Mouse (Mus musculus): ENCODE results near the gene Rcn2.

Rcn2 gene

GRCm38 (mm10) chr9:56079587-56079986, 37.9 kb downstream of the Rcn2 start:
- POLR2A ChIA-PET, result interaction anchor here in 2 of 4 experiments (1.5 to 2.5 kb wide), 3 partner anchors 10 to 38 kb away, joined by 3 to 8 read pairs (median 6); partner anchors contain the start of genes Pstpip1 (in 1 of the 2) and Rcn2 (in 1 of the 2)
- CTCF ChIA-PET, result interaction anchor here in 2 of 4 experiments (0.5 to 0.7 kb wide), 2 partner anchors 120 to 540 kb away, joined by 3 to 12 read pairs; no protein-coding TSS in a partner anchor

- ChIA-PET CTCF (interaction anchor here in 1 of 4 experiments (0.6 kb wide), 1 partner anchor 127 kb away, joined by 3 read pairs; no protein-coding TSS in a partner anchor), POLR2A (interaction anchor here in 2 of 4 experiments (1.2 to 5.8 kb wide), 3 partner anchors 11 to 44 kb away, joined by 3 to 29 read pairs (median 4); partner anchors contain the start of gene Rcn2 (in 1 of the 2))
Observed at GRCm38 (mm10) chr9:56086524-56086923, 44.9 kb downstream of the Rcn2 start.

GRCm38 (mm10) chr9:56089778-56090520, 48.3 kb downstream of the Rcn2 start, which contains the start of gene Pstpip1:
Pstpip1 (plus strand) TSS chr9:56089962.
- ChIA-PET CTCF (interaction anchor here in 3 of 4 experiments (0.6 to 3.2 kb wide), 12 partner anchors 14 to 758 kb away, joined by 3 to 11 read pairs (median 4); no protein-coding TSS in a partner anchor), POLR2A (interaction anchor here (0.6 to 5.8 kb wide), 24 partner anchors 8 to 444 kb away, joined by 3 to 57 read pairs (median 4); partner anchors contain the start of genes Rcn2 (in 1 of the 4) and Scaper (in 1 of the 4))

- ChIA-PET POLR2A (interaction anchor here in 3 of 4 experiments (0.6 to 5.8 kb wide), 13 partner anchors 11 to 75 kb away, joined by 3 to 57 read pairs (median 7); no protein-coding TSS in a partner anchor), CTCF (interaction anchor here in 3 of 4 experiments (0.7 to 3.2 kb wide), 12 partner anchors 11 to 757 kb away, joined by 3 to 7 read pairs (median 3); no protein-coding TSS in a partner anchor)
Observed at GRCm38 (mm10) chr9:56090546-56091225, 49.0 kb downstream of the Rcn2 start.

- ChIA-PET POLR2A (interaction anchor here in 3 of 4 experiments (0.8 to 5.8 kb wide), 11 partner anchors 11 to 67 kb away, joined by 3 to 29 read pairs (median 4); no protein-coding TSS in a partner anchor), CTCF (interaction anchor here in 3 of 4 experiments (0.7 to 3.2 kb wide), 10 partner anchors 9 to 379 kb away, joined by 3 to 7 read pairs (median 4); no protein-coding TSS in a partner anchor)
Observed at GRCm38 (mm10) chr9:56092102-56092501, 50.5 kb downstream of the Rcn2 start.

- ChIA-PET POLR2A (interaction anchor here in 2 of 4 experiments (0.6 to 1.2 kb wide), 2 partner anchors 8 to 57 kb away, joined by 3 read pairs; partner anchors contain the start of gene Pstpip1 (in 1 of the 2)), CTCF (interaction anchor here in 2 of 4 experiments (0.6 to 0.9 kb wide), 2 partner anchors 9 to 483 kb away, joined by 3 to 6 read pairs; no protein-coding TSS in a partner anchor)
Observed at GRCm38 (mm10) chr9:56097584-56098298, 56.1 kb downstream of the Rcn2 start.

- POLR2A ChIA-PET, result interaction anchor here in 1 of 4 experiments (1.3 kb wide), 1 partner anchor 162 kb away, joined by 3 read pairs; the partner anchor contains the start of gene Scaper
- CTCF ChIA-PET, result interaction anchor here in 1 of 4 experiments (0.6 kb wide), 1 partner anchor 1102 kb away, joined by 3 read pairs; no protein-coding TSS in a partner anchor
Observed at GRCm38 (mm10) chr9:56100041-56100522, 58.4 kb downstream of the Rcn2 start.

GRCm38 (mm10) chr9:56101022-56101421, 59.4 kb downstream of the Rcn2 start:
- ChIA-PET POLR2A (interaction anchor here in 2 of 4 experiments (0.7 to 1.6 kb wide), 3 partner anchors 31 to 590 kb away, joined by 3 read pairs; partner anchors contain the start of gene Scaper (in 1 of the 2)), CTCF (interaction anchor here in 1 of 4 experiments (0.7 kb wide), 1 partner anchor 33 kb away, joined by 3 read pairs; no protein-coding TSS in a partner anchor)

GRCm38 (mm10) chr9:56104921-56105320, 63.3 kb downstream of the Rcn2 start:
- ChIA-PET CTCF (interaction anchor here in 1 of 4 experiments (0.8 kb wide), 1 partner anchor 14 kb away, joined by 3 read pairs; no protein-coding TSS in a partner anchor), POLR2A (interaction anchor here in 2 of 4 experiments (0.6 to 1.4 kb wide), 5 partner anchors 9 to 1315 kb away, joined by 3 to 7 read pairs (median 3); no protein-coding TSS in a partner anchor)

GRCm38 (mm10) chr9:56106274-56107072, 64.8 kb downstream of the Rcn2 start:
- ChIA-PET CTCF (interaction anchor here in 3 of 4 experiments (0.6 to 3.3 kb wide), 5 partner anchors 12 to 169 kb away, joined by 3 to 15 read pairs (median 6); partner anchors contain the start of gene Scaper (in 1 of the 3)), POLR2A (interaction anchor here in 2 of 4 experiments (0.6 to 1.5 kb wide), 7 partner anchors 10 to 169 kb away, joined by 3 to 6 read pairs (median 4); partner anchors contain the start of gene Scaper (in 1 of the 2))

- CTCF ChIA-PET, result interaction anchor here (0.7 to 3.3 kb wide), 8 partner anchors 11 to 529 kb away, joined by 3 to 15 read pairs (median 4); partner anchors contain the start of gene Pstpip1 (in 1 of the 4)
- POLR2A ChIA-PET, result interaction anchor here in 3 of 4 experiments (0.6 to 1.5 kb wide), 10 partner anchors 10 to 170 kb away, joined by 3 to 6 read pairs (median 4); partner anchors contain the start of gene Scaper (in 1 of the 3)
Observed at GRCm38 (mm10) chr9:56107527-56107926, 65.9 kb downstream of the Rcn2 start.

GRCm38 (mm10) chr9:56108174-56108573, 66.5 kb downstream of the Rcn2 start:
- POLR2A ChIA-PET, result interaction anchor here (0.6 to 1.5 kb wide), 6 partner anchors 9 to 427 kb away, joined by 3 to 13 read pairs (median 4); no protein-coding TSS in a partner anchor
- CTCF ChIA-PET, result interaction anchor here (0.6 to 3.3 kb wide), 8 partner anchors 10 to 528 kb away, joined by 3 to 15 read pairs (median 3); no protein-coding TSS in a partner anchor

Data from embryonic stem cell, embryonic (primary cell).